ENCODE assay signal across 22 mouse cellular contexts in genomic region chr13:23591206-23591605, GRCm38 (mm10). TPM values are rescaled to one million over a fixed set of nuclear protein-coding genes. Genes with fewer than 3 reads are reported as not detected.
DNase-seq lines count a peak whose midpoint lies in the region; ATAC-seq and TF ChIP-seq lines count a peak whose summit lies in the region.
"Had no signal": no experiment of that assay in that cellular context is flagged by ENCODE, and none has a peak within 500 bp of the region (broad histone marks: within the 10 kb centered on the region; RNA-seq: fewer than 3 reads in every experiment).

No protein-coding gene starts in this region.

- peaks cover 4% of the 10 kb centered on the region; the same call in 1 of the 2 replicates for H3K4me1 ChIP-seq in intestine, embryonic 14.5 days (replicated peaks; ENCODE audit: control insufficient read depth, insufficient read depth, low read length)
- H3K4me1 ChIP-seq in intestine, postnatal 0 days (replicated peaks; ENCODE audit: control insufficient read depth, insufficient read depth, low read length), result 0 out of 2 replicates have a peak, but pooled peaks cover 10% of the 10 kb centered on the region
- peaks cover 6% of the 10 kb centered on the region for H3K4me1 ChIP-seq in ES-Bruce4 (ENCODE audit: control insufficient read depth, insufficient read depth, low read length)
- peaks cover 7% of the 10 kb centered on the region for H3K4me1 ChIP-seq in neural tube, embryonic 15.5 days

- WGBS in intestine, embryonic 14.5 days, result 91% methylated on average over 7 of the region's 7 CpGs
- WGBS in intestine, postnatal 0 days, result 94% methylated on average over 7 of the region's 7 CpGs
- WGBS in neural tube, embryonic 15.5 days, result 97% methylated on average over 7 of the region's 7 CpGs

- no peak for TF ChIP-seq POLR2A in ES-Bruce4 (IDR thresholded peaks at IDR 0.05; ENCODE audit: insufficient read depth, low read length)

- no peak overlapping the region for H3K4me2 ChIP-seq in intestine, embryonic 14.5 days (ENCODE audit: low read length)
- no peak overlapping the region for H3K4me2 ChIP-seq in intestine, postnatal 0 days (replicated peaks; ENCODE audit: low read depth)
- H3K4me2 ChIP-seq in neural tube, embryonic 15.5 days, result no peak overlapping the region
- H3K4me2 ChIP-seq: embryonic facial prominence, embryonic 13.5 days; embryonic facial prominence, embryonic 15.5 days; forebrain, embryonic 12.5 days had no signal

- no peak overlapping the region for H3K27ac ChIP-seq in intestine, embryonic 14.5 days (ENCODE audit: low read depth)
- H3K27ac ChIP-seq in intestine, postnatal 0 days (ENCODE audit: low read depth, low read length), result no peak overlapping the region
- H3K27ac ChIP-seq in ES-Bruce4 (ENCODE audit: insufficient read depth, low read length), result peak overlapping the region; percentile 44; the same call in 1 of the 2 replicates
- H3K27ac ChIP-seq in neural tube, embryonic 15.5 days (replicated peaks), result no peak overlapping the region
- H3K27ac ChIP-seq: embryonic facial prominence, embryonic 13.5 days; embryonic facial prominence, embryonic 15.5 days; forebrain, embryonic 10.5 days; forebrain, embryonic 12.5 days had no signal

- no peak for TF ChIP-seq EP300 in ES-Bruce4 (IDR thresholded peaks at IDR 0.05; ENCODE audit: insufficient read depth, low read depth, low read length)

- H3K4me3 ChIP-seq in intestine, embryonic 14.5 days (ENCODE audit: low read depth, low read length), result no peak overlapping the region
- no peak overlapping the region for H3K4me3 ChIP-seq in intestine, postnatal 0 days (ENCODE audit: low read depth, low read length)
- no peak overlapping the region for H3K4me3 ChIP-seq in ES-Bruce4 (ENCODE audit: low read depth, low read length)
- no peak overlapping the region for H3K4me3 ChIP-seq in neural tube, embryonic 15.5 days (replicated peaks)
- H3K4me3 ChIP-seq: embryonic facial prominence, embryonic 13.5 days; embryonic facial prominence, embryonic 15.5 days; erythroblast, embryonic 14.5 days; forebrain, embryonic 10.5 days; forebrain, embryonic 12.5 days had no signal

- no peak for TF ChIP-seq CTCF in intestine, postnatal 0 days (IDR thresholded peaks at IDR 0.05; ENCODE audit: low read depth)
- no peak for TF ChIP-seq CTCF in ES-Bruce4 (IDR thresholded peaks at IDR 0.05; ENCODE audit: low read depth, low read length)

- no peak for ATAC-seq in intestine, embryonic 14.5 days (replicated peaks; ENCODE audit: low FRiP score, low TSS enrichment, low read depth)
- no peak for ATAC-seq in intestine, postnatal 0 days
- ATAC-seq in neural tube, embryonic 15.5 days (ENCODE audit: low FRiP score), result no peak
- ATAC-seq: forebrain, embryonic 14.5 days; forebrain, embryonic 16.5 days had no signal

- no peaks in the 10 kb centered on the region for H3K36me3 ChIP-seq in intestine, embryonic 14.5 days (ENCODE audit: control insufficient read depth, insufficient read depth, low read length)
- no peaks in the 10 kb centered on the region for H3K36me3 ChIP-seq in intestine, postnatal 0 days (ENCODE audit: control insufficient read depth, insufficient read depth)
- H3K36me3 ChIP-seq in ES-Bruce4 (ENCODE audit: control insufficient read depth, insufficient read depth, low read length, poor library complexity, severe bottlenecking), result no peaks in the 10 kb centered on the region
- no peaks in the 10 kb centered on the region for H3K36me3 ChIP-seq in neural tube, embryonic 15.5 days
- H3K36me3 ChIP-seq: embryonic facial prominence, embryonic 13.5 days; embryonic facial prominence, embryonic 15.5 days; forebrain, embryonic 10.5 days; forebrain, embryonic 12.5 days had no signal

- no peaks in the 10 kb centered on the region for H3K9me3 ChIP-seq in intestine, embryonic 14.5 days (ENCODE audit: control insufficient read depth, low read length)
- H3K9me3 ChIP-seq in intestine, postnatal 0 days (ENCODE audit: control insufficient read depth), result no peaks in the 10 kb centered on the region
- no peaks in the 10 kb centered on the region; the same call in 1 of the 2 replicates for H3K9me3 ChIP-seq in ES-Bruce4 (replicated peaks; ENCODE audit: control insufficient read depth, insufficient read depth, low read length, poor library complexity, severe bottlenecking)
- no peaks in the 10 kb centered on the region for H3K9me3 ChIP-seq in neural tube, embryonic 15.5 days (replicated peaks)
- H3K9me3 ChIP-seq: embryonic facial prominence, embryonic 13.5 days; embryonic facial prominence, embryonic 15.5 days; forebrain, embryonic 10.5 days; forebrain, embryonic 12.5 days had no signal

- no peak overlapping the region for H3K9ac ChIP-seq in intestine, embryonic 14.5 days (ENCODE audit: low read length)
- H3K9ac ChIP-seq in intestine, postnatal 0 days (ENCODE audit: low read depth, low read length), result no peak overlapping the region
- no peak overlapping the region for H3K9ac ChIP-seq in ES-Bruce4 (ENCODE audit: low read depth, poor library complexity, severe bottlenecking)
- no peak overlapping the region for H3K9ac ChIP-seq in neural tube, embryonic 15.5 days (replicated peaks)
- H3K9ac ChIP-seq: embryonic facial prominence, embryonic 13.5 days; embryonic facial prominence, embryonic 15.5 days; forebrain, embryonic 12.5 days had no signal

- no peaks in the 10 kb centered on the region for H3K27me3 ChIP-seq in intestine, embryonic 14.5 days (replicated peaks; ENCODE audit: control insufficient read depth, insufficient read depth, low read length)
- no peaks in the 10 kb centered on the region for H3K27me3 ChIP-seq in intestine, postnatal 0 days (replicated peaks; ENCODE audit: control insufficient read depth, insufficient read depth, low read length)
- no peaks in the 10 kb centered on the region for H3K27me3 ChIP-seq in ES-Bruce4 (ENCODE audit: control insufficient read depth, insufficient read depth, low read length, poor library complexity, severe bottlenecking)
- no peaks in the 10 kb centered on the region for H3K27me3 ChIP-seq in neural tube, embryonic 15.5 days (replicated peaks)
- H3K27me3 ChIP-seq: embryonic facial prominence, embryonic 13.5 days; embryonic facial prominence, embryonic 15.5 days; forebrain, embryonic 12.5 days had no signal

- DNase-seq in intestine, embryonic 14.5 days (ENCODE audit: low spot score), result peak; percentile 35
- no peak for DNase-seq in layer of hippocampus, adult 9-11 months
- DNase-seq: adrenal gland, adult 2 months; adrenal gland, postnatal 10 days; adrenal gland, postnatal 25 days; cerebellum, adult 11 months; cerebellum, adult 18-20 months; cerebellum, adult 8-10 months; cerebellum, adult 9-11 months; cerebellum, postnatal 14 days; cerebellum, postnatal 36 days; embryo, embryonic 11 days had no signal

RNA-seq across cellular contexts. Expression of gene Hist1h4d, which starts 9.8 kb away (rescaled TPM):
- 111 and 114 TPM in 2 replicates for polyA plus RNA-seq in intestine, embryonic 14.5 days (2014; fragmentation: Nextera tagmentation; extraction: Ambion mirVana)
- polyA plus RNA-seq in intestine, postnatal 0 days (2015; fragmentation: Nextera tagmentation; extraction: Ambion mirVana), result 34.7 and 35.3 TPM in 2 replicates
- 4.3 and 4.8 TPM in 2 replicates for polyA plus RNA-seq in ES-Bruce4 (2011; ENCODE audit: insufficient read depth, insufficient read length, low read depth, missing spikeins)
- 31.8 and 54.1 TPM in 2 replicates for polyA plus RNA-seq in neural tube, embryonic 15.5 days (2015; fragmentation: Nextera tagmentation; extraction: Ambion mirVana)

RNA-seq across cellular contexts. Expression of gene Hist1h3d, which starts 15.6 kb away (rescaled TPM):
- polyA plus RNA-seq in intestine, embryonic 14.5 days (2014; fragmentation: Nextera tagmentation; extraction: Ambion mirVana), result 9.6 and 12.5 TPM in 2 replicates
- 1.6 and 2.3 TPM in 2 replicates for polyA plus RNA-seq in intestine, postnatal 0 days (2015; fragmentation: Nextera tagmentation; extraction: Ambion mirVana)
- 3.2 and 4.7 TPM in 2 replicates for polyA plus RNA-seq in ES-Bruce4 (2011; ENCODE audit: insufficient read depth, insufficient read length, low read depth, missing spikeins)
- polyA plus RNA-seq in neural tube, embryonic 15.5 days (2015; fragmentation: Nextera tagmentation; extraction: Ambion mirVana), result 0.88 and 2.0 TPM in 2 replicates

RNA-seq across cellular contexts. Expression of gene Hist1h2ad, which starts 17.0 kb away (rescaled TPM):
- 2.2 and 4.2 TPM in 2 replicates for polyA plus RNA-seq in intestine, embryonic 14.5 days (2014; fragmentation: Nextera tagmentation; extraction: Ambion mirVana)
- 0.97 and 1.3 TPM in 2 replicates for polyA plus RNA-seq in intestine, postnatal 0 days (2015; fragmentation: Nextera tagmentation; extraction: Ambion mirVana)
- polyA plus RNA-seq in ES-Bruce4 (2011; ENCODE audit: insufficient read depth, insufficient read length, low read depth, missing spikeins), result 2.0 TPM in 1 of 2 replicates, not detected in the other
- polyA plus RNA-seq in neural tube, embryonic 15.5 days (2015; fragmentation: Nextera tagmentation; extraction: Ambion mirVana), result 0.97 TPM in 1 of 2 replicates, not detected in the other

RNA-seq across cellular contexts. Expression of gene Hist1h2bf, which starts 17.2 kb away (rescaled TPM):
- polyA plus RNA-seq in intestine, embryonic 14.5 days (2014; fragmentation: Nextera tagmentation; extraction: Ambion mirVana), result 7.0 and 7.1 TPM in 2 replicates
- 0.64 and 1.3 TPM in 2 replicates for polyA plus RNA-seq in intestine, postnatal 0 days (2015; fragmentation: Nextera tagmentation; extraction: Ambion mirVana)
- polyA plus RNA-seq in ES-Bruce4 (2011; ENCODE audit: insufficient read depth, insufficient read length, low read depth, missing spikeins), result 21.5 and 23.2 TPM in 2 replicates
- 2.7 TPM in 1 of 2 replicates, not detected in the other for polyA plus RNA-seq in neural tube, embryonic 15.5 days (2015; fragmentation: Nextera tagmentation; extraction: Ambion mirVana)

RNA-seq across cellular contexts. Expression of gene Hist1h2bg, which starts 20.0 kb away (rescaled TPM):
- polyA plus RNA-seq in intestine, embryonic 14.5 days (2014; fragmentation: Nextera tagmentation; extraction: Ambion mirVana), result 6.1 and 7.6 TPM in 2 replicates
- 3.1 and 4.4 TPM in 2 replicates for polyA plus RNA-seq in intestine, postnatal 0 days (2015; fragmentation: Nextera tagmentation; extraction: Ambion mirVana)
- 13.4 and 16.7 TPM in 2 replicates for polyA plus RNA-seq in ES-Bruce4 (2011; ENCODE audit: insufficient read depth, insufficient read length, low read depth, missing spikeins)
- polyA plus RNA-seq in neural tube, embryonic 15.5 days (2015; fragmentation: Nextera tagmentation; extraction: Ambion mirVana), result 2.2 and 2.9 TPM in 2 replicates
